Mouse (Mus musculus) cerebellum, adult 11-12 months (tissue): ENCODE results near the gene Nrarp.

ENCODE experiments used
- DNase-seq: peaks from one replicate; pipeline ENCODE4 v3.0.0; 2022

Gene Nrarp

GRCm38 (mm10) chr2:25231038-25231437, 50.5 kb downstream of the Nrarp start:
- DNase-seq: no peak
